23 mouse cellular contexts compared by ENCODE assay signal in the genomic region with DNA sequence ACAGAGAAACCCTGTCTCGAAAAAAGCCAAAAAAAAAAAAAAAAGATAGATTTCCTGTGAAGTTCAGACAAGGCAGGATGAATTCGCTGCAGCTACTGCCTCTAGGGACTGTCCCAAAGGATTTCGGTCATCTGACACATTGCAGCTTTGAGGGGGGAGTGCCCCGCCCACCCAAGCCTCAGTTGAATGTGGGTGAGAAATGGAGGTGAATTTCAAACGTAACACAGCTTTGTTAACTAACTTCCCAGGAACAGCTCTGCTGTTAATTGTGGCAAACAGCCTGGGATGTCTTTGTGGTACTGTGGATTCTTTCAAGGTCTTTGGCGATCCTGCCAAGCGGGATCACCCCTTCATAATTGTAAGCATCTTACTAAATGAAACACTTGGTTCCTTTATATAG.
DNase-seq lines count a peak whose midpoint lies in the region; ATAC-seq and TF ChIP-seq lines count a peak whose summit lies in the region.
"Had no signal": no experiment of that assay in that cellular context is flagged by ENCODE, and none has a peak within 500 bp of the region (broad histone marks: within the 10 kb centered on the region; RNA-seq: fewer than 3 reads in every experiment).

No protein-coding gene starts in this region.

- no peaks in the 10 kb centered on the region for H3K36me3 ChIP-seq in hindbrain, postnatal 0 days (ENCODE audit: insufficient read depth, low read length)
- H3K36me3 ChIP-seq in hindbrain, embryonic 14.5 days (replicated peaks; ENCODE audit: control insufficient read depth, insufficient read depth), result no peaks in the 10 kb centered on the region
- H3K36me3 ChIP-seq: embryonic facial prominence, embryonic 12.5 days; G1E; hindbrain, embryonic 13.5 days; intestine, embryonic 15.5 days had no signal

- no peak overlapping the region for H3K4me3 ChIP-seq in hindbrain, postnatal 0 days (ENCODE audit: low read length)
- no peak overlapping the region for H3K4me3 ChIP-seq in hindbrain, embryonic 14.5 days (replicated peaks; ENCODE audit: low read length)
- H3K4me3 ChIP-seq: embryonic facial prominence, embryonic 12.5 days; heart, adult 2 months; hindbrain, embryonic 13.5 days; intestine, embryonic 15.5 days; myocyte had no signal

- 0 out of 2 replicates have a peak, but pooled peaks cover 4% of the 10 kb centered on the region for H3K4me1 ChIP-seq in hindbrain, postnatal 0 days (ENCODE audit: insufficient read depth, low read length)
- H3K4me1 ChIP-seq in hindbrain, embryonic 14.5 days (replicated peaks; ENCODE audit: control insufficient read depth, insufficient read depth, low read length), result no peaks in the 10 kb centered on the region
- H3K4me1 ChIP-seq: intestine, embryonic 15.5 days had no signal

- H3K4me2 ChIP-seq in hindbrain, postnatal 0 days (ENCODE audit: low read depth, low read length), result no peak overlapping the region
- no peak overlapping the region for H3K4me2 ChIP-seq in hindbrain, embryonic 14.5 days (replicated peaks)
- H3K4me2 ChIP-seq: embryonic facial prominence, embryonic 12.5 days; hindbrain, embryonic 13.5 days; intestine, embryonic 15.5 days had no signal

- H3K9ac ChIP-seq in hindbrain, postnatal 0 days (replicated peaks; ENCODE audit: low read length), result no peak overlapping the region
- H3K9ac ChIP-seq in hindbrain, embryonic 14.5 days, result no peak overlapping the region
- H3K9ac ChIP-seq: embryonic facial prominence, embryonic 12.5 days; hindbrain, embryonic 13.5 days; intestine, embryonic 15.5 days had no signal

- H3K27ac ChIP-seq in hindbrain, postnatal 0 days, result no peak overlapping the region
- no peak overlapping the region for H3K27ac ChIP-seq in hindbrain, embryonic 14.5 days
- H3K27ac ChIP-seq: embryonic facial prominence, embryonic 12.5 days; hindbrain, embryonic 13.5 days; intestine, embryonic 15.5 days; stomach, postnatal 0 days had no signal

- DNase-seq in hindbrain, postnatal 0 days (ENCODE audit: low spot score), result peak; percentile 62
- DNase-seq in hindbrain, embryonic 14.5 days (ENCODE audit: low spot score), result no peak
- peak; percentile 48 to 71 for DNase-seq in layer of hippocampus, adult 8-10 months (ENCODE audit: low spot score in 2 of 2)
- no peak for DNase-seq in layer of hippocampus, adult 9-10 months (ENCODE audit: low spot score)
- peak; percentile 63 to 75 for DNase-seq in right cerebral cortex, postnatal 10 days (ENCODE audit: low spot score in 2 of 2)
- no peak for DNase-seq in right cerebral cortex, postnatal 14 days
- peak; percentile 20 to 34 for DNase-seq in left cerebral cortex, postnatal 14 days (ENCODE audit: low spot score in 2 of 2)
- DNase-seq: adrenal gland, adult 2 months; B cell, adult 2 months; cerebellum, adult 11-12 months; cerebellum, postnatal 10 days; gastrocnemius, postnatal 25 days; heart, adult 2 months; lung, postnatal 4 days; midbrain, embryonic 14.5 days had no signal

- WGBS in hindbrain, postnatal 0 days, result 42% methylated on average over 7 of the region's 7 CpGs
- WGBS in hindbrain, embryonic 14.5 days, result 34% methylated on average over 7 of the region's 7 CpGs

- intact Hi-C loops in left cerebral cortex, postnatal 14 days (cut with DNase I), result loop anchor here (5.0 kb wide), 2 partner anchors 69 to 144 kb away; a partner anchor contains a TSS

- H3K9me3 ChIP-seq in hindbrain, postnatal 0 days (ENCODE audit: low read length), result no peaks in the 10 kb centered on the region
- H3K9me3 ChIP-seq in hindbrain, embryonic 14.5 days (ENCODE audit: control insufficient read depth, low read length), result no peaks in the 10 kb centered on the region
- H3K9me3 ChIP-seq: embryonic facial prominence, embryonic 12.5 days; G1E; hindbrain, embryonic 13.5 days; intestine, embryonic 15.5 days had no signal

- H3K27me3 ChIP-seq in hindbrain, postnatal 0 days (ENCODE audit: insufficient read depth, low read length), result no peaks in the 10 kb centered on the region
- H3K27me3 ChIP-seq in hindbrain, embryonic 14.5 days (ENCODE audit: control insufficient read depth, insufficient read depth, low read length), result no peaks in the 10 kb centered on the region
- H3K27me3 ChIP-seq: CH12.LX; embryonic facial prominence, embryonic 12.5 days; hindbrain, embryonic 13.5 days; intestine, embryonic 15.5 days; Patski had no signal

- TF ChIP-seq CTCF in hindbrain, postnatal 0 days (IDR thresholded peaks at IDR 0.05; ENCODE audit: low read depth), result no peak

- ATAC-seq in hindbrain, postnatal 0 days, result no peak
- ATAC-seq in hindbrain, embryonic 14.5 days (ENCODE audit: low FRiP score), result no peak
- ATAC-seq: intestine, embryonic 15.5 days; Patski had no signal

Comparison
In these comparisons a context has a peak if more than half of its experiments do, and no peak if none do; other contexts are left out.
1. DNase-seq: peak in hindbrain, postnatal 0 days (single experiment), layer of hippocampus, adult 8-10 months (2 of 2), right cerebral cortex, postnatal 10 days (2 of 2) and left cerebral cortex, postnatal 14 days (2 of 2); none in hindbrain, embryonic 14.5 days (single experiment), layer of hippocampus, adult 9-10 months (single experiment) and right cerebral cortex, postnatal 14 days (single experiment).